Mouse (Mus musculus) liver, embryonic 11.5 days (tissue): ENCODE data around the gene U2af1. TPM values are rescaled to one million over a fixed set of nuclear protein-coding genes. Genes with fewer than 3 reads are reported as not detected.

Experiments used
- ATAC-seq: fragments of 200-750 bp; cut with Nextera tagmentation; replicated peaks from 2 replicates; pipeline ENCODE4 v1.8.0; 2017; ENCODE audit warnings: moderate number of reproducible peaks, mild to moderate bottlenecking, moderate TSS enrichment, moderate library complexity; ENCODE audit not compliant: low FRiP score
- DNase-seq: peaks from one replicate; pipeline ENCODE4 v3.0.0-alpha.2; 2017; ENCODE audit warnings: low spot score
- H3K27ac ChIP-seq: fragments of 300-500 bp; sonication (generic); 2 replicates; pipeline ENCODE4 v1.5.1; 2014; ENCODE audit warnings: mild to moderate bottlenecking, low read depth, low read length, control low read depth
- H3K27me3 ChIP-seq: fragments of 300-500 bp; sonication (generic); replicated peaks from 2 replicates; pipeline ENCODE4 v1.6.1; 2014; ENCODE audit warnings: low read length, mixed read lengths; ENCODE audit not compliant: control insufficient read depth, insufficient read depth
- H3K36me3 ChIP-seq: fragments of 300-500 bp; sonication (generic); 2 replicates; pipeline ENCODE4 v1.6.1; 2014; ENCODE audit warnings: mild to moderate bottlenecking, low read length, moderate library complexity, mixed read lengths; ENCODE audit not compliant: control insufficient read depth, insufficient read depth
- H3K4me1 ChIP-seq: fragments of 300-500 bp; sonication (generic); replicated peaks from 2 replicates; pipeline ENCODE4 v1.6.1; 2014; ENCODE audit warnings: low read length, mixed read lengths; ENCODE audit not compliant: control insufficient read depth, insufficient read depth
- H3K4me2 ChIP-seq: fragments of 300-500 bp; sonication (generic); 2 replicates; pipeline ENCODE4 v1.6.1; 2014; ENCODE audit warnings: mild to moderate bottlenecking, control low read depth, moderate library complexity
- H3K4me3 ChIP-seq: fragments of 300-500 bp; sonication (generic); 2 replicates; pipeline ENCODE4 v1.5.1; 2014; ENCODE audit warnings: low read depth, low read length, control low read depth
- H3K9ac ChIP-seq: fragments of 300-500 bp; sonication (generic); 2 replicates; pipeline ENCODE4 v1.6.1; 2014; ENCODE audit warnings: low read depth, low read length, control low read depth
- H3K9me3 ChIP-seq: fragments of 300-500 bp; sonication (generic); 2 replicates; pipeline ENCODE4 v1.6.1; 2016; ENCODE audit warnings: low read length, inconsistent platforms, mixed read lengths; ENCODE audit not compliant: control insufficient read depth
- WGBS: fragments of 180-500 bp; shearing (Covaris S2); extraction: QIAGEN DNeasy Blood & Tissue Kit; methylation state at CpG from one replicate; pipeline ENCODE4 v1.1.7; 2014; 5-methylcytosine and 5-hydroxymethylcytosine counted together
- polyA plus RNA-seq: library from polyadenylated mRNA; unstranded; fragments of >200 nt; fragmentation: Nextera tagmentation; extraction: Ambion mirVana; gene quantifications from 2 replicates; pipeline ENCODE4 v1.2.1, GENCODE M21; 2014

The U2af1 gene
- polyA plus RNA-seq, 1 experiment from 2014 or later, result 210 TPM

- Histone ChIP-seq H3K4me2 (no peak overlapping the region), H3K27ac (no peak overlapping the region), H3K4me3 (no peak overlapping the region), H3K36me3 (no peaks in the 10 kb centered on the region), H3K9ac (no peak overlapping the region), H3K4me1 (no peaks in the 10 kb centered on the region), H3K27me3 (no peaks in the 10 kb centered on the region), H3K9me3 (no peaks in the 10 kb centered on the region)
- no peak for ATAC-seq
- DNase-seq, result no peak
- WGBS, result 76% methylated on average over 8 of the region's 8 CpGs
Measured at GRCm38 (mm10) chr17:31671698-31672097, 13.0 kb upstream of the U2af1 start.

GRCm38 (mm10) chr17:31670163-31670562 lies 11.5 kb upstream of the U2af1 start:
- Histone ChIP-seq H3K27me3 (no peaks in the 10 kb centered on the region), H3K9ac (no peak overlapping the region), H3K4me1 (no peaks in the 10 kb centered on the region), H3K9me3 (no peaks in the 10 kb centered on the region), H3K4me3 (no peak overlapping the region), H3K4me2 (no peak overlapping the region), H3K36me3 (no peaks in the 10 kb centered on the region), H3K27ac (no peak overlapping the region)
- DNase-seq (no peak), ATAC-seq (no peak)
- 54% methylated on average over 11 of the region's 11 CpGs for WGBS

- H3K4me1 ChIP-seq, result no peaks in the 10 kb centered on the region
- WGBS, result 79% methylated on average over 8 of the region's 9 CpGs
- H3K4me3 ChIP-seq, result no peak overlapping the region
- H3K27ac ChIP-seq, result no peak overlapping the region
- H3K36me3 ChIP-seq, result no peaks in the 10 kb centered on the region
- DNase-seq (no peak), ATAC-seq (no peak)
- no peak overlapping the region for H3K9ac ChIP-seq
- H3K27me3 ChIP-seq, result no peaks in the 10 kb centered on the region
- H3K4me2 ChIP-seq, result no peak overlapping the region
- no peaks in the 10 kb centered on the region for H3K9me3 ChIP-seq
Measured at GRCm38 (mm10) chr17:31668306-31668705, 9.6 kb upstream of the U2af1 start.

DNA sequence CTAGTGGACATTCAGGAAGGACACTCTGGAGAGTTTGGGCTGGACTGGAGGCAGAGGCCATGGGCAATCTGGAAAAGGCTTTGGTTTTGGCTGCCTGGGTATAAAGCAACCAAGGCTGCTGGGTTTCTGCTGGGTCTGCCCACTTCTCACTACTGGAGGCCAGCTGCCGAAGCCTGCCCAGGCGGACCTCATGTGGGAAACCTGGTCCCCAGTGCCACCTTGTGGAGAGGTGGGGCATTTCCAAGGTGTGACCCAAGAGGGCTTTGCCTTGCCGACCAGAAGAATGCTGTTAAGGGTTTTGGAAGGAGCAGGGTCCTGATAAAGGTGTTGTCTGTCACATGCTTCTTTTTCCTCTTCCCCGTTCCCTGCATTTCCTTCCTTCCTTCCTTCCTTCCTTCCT lies 6.1 kb upstream of the U2af1 start:
- peak; percentile 70 for DNase-seq
- Histone ChIP-seq H3K27ac (no peak overlapping the region), H3K4me2 (no peak overlapping the region), H3K9ac (no peak overlapping the region), H3K4me1 (no peaks in the 10 kb centered on the region), H3K9me3 (no peaks in the 10 kb centered on the region), H3K27me3 (no peaks in the 10 kb centered on the region), H3K36me3 (no peaks in the 10 kb centered on the region), H3K4me3 (no peak overlapping the region)
- WGBS, result 4% methylated on average over 4 of the region's 4 CpGs
- ATAC-seq, result peak; percentile 71

DNA sequence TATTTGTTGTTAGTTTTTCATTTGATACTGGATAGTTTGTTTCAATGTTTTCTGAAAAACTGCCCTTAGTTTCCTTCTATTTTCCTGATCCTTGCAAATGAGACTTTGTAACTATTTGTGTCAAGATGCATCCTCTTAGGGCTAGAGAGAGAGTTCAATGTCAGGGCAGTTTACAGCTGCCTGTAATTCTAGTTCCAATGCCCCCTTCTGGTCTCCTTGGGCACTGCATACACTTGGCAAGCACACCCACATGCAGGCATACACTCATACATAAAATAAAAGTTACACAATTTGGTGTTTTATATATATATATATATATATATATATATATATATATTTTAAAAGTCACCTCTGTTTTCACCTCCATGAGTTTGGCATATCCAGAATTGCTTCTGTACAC lies 4.2 kb upstream of the U2af1 start:
- H3K9me3 ChIP-seq, result no peaks in the 10 kb centered on the region
- DNase-seq (no peak), ATAC-seq (no peak)
- peaks cover 5% of the 10 kb centered on the region; the same call in 1 of the 2 replicates for H3K4me1 ChIP-seq
- H3K36me3 ChIP-seq, result no peaks in the 10 kb centered on the region
- H3K27ac ChIP-seq, result no peak overlapping the region
- no peak overlapping the region for H3K4me3 ChIP-seq
- no peaks in the 10 kb centered on the region for H3K27me3 ChIP-seq
- H3K9ac ChIP-seq, result no peak overlapping the region
- H3K4me2 ChIP-seq, result no peak overlapping the region

DNA sequence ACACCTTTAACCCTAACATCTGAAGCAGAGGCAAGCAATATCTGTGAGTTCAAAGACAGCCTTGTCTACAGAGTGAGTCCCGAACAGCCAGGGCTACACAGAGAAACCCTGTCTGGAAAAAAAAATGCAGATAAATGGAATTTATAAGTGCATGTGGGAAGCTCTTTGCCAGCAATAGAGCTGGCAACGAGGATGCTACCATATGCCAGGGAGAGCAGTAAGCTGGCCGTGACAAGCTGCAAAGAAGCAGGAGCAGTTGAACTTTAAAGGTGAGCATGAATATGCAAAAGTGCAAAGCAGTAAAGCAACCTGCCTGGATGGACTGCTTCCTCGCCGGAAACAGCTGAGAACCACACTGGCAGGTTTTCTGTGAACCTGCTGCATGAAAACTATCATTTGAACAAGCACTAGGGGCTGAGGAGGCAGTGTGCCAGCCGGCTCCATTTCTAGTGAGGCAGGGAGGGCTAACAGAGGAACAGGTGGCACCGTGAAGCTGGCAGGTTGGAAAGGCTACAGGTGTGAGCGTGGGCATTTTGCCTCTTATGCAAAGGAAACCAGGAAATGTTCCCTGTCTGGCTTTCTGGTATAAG lies 2.1 kb upstream of the U2af1 start:
- Histone ChIP-seq H3K27ac (no peak overlapping the region; the same call in 1 of the 2 replicates), H3K27me3 (no peaks in the 10 kb centered on the region), H3K4me1 (peaks cover 10% of the 10 kb centered on the region; the same call in 1 of the 2 replicates), H3K9me3 (no peaks in the 10 kb centered on the region), H3K36me3 (peaks cover 5% of the 10 kb centered on the region), H3K4me3 (no peak overlapping the region), H3K4me2 (no peak overlapping the region), H3K9ac (no peak overlapping the region)
- DNase-seq, result no peak
- whole genome bisulfite sequencing, result 75% methylated on average over 8 of the region's 8 CpGs
- no peak for ATAC-seq

DNA sequence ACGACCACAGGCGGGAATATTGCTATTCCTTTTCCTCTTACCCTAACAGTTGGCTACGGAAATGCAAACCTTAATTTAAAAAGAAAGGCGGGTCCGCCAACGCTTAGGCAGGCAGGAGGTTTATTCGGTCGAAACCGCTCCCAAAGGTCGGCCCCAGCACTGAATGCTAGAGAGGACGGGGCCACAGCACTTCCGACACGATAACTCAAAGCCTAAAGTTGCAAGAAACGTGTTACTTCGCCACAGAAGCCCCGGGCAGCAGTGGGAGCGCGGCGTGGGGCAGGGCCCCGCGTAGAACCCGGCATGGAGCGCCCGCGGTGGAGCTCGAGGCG lies 590 bp downstream of the U2af1 start:
- peak overlapping the region; percentile 98 for H3K9ac ChIP-seq
- WGBS, result under 1% methylated on average over 27 of the region's 27 CpGs
- H3K36me3 ChIP-seq, result peaks cover 27% of the 10 kb centered on the region
- H3K4me3 ChIP-seq, result peak overlapping the region; percentile 98
- H3K27ac ChIP-seq, result peak overlapping the region; percentile 91
- peak overlapping the region; percentile 90 for H3K4me2 ChIP-seq
- H3K4me1 ChIP-seq, result peaks cover 15% of the 10 kb centered on the region
- ATAC-seq (no peak), DNase-seq (no peak)
- no peaks in the 10 kb centered on the region for H3K27me3 ChIP-seq
- no peaks in the 10 kb centered on the region for H3K9me3 ChIP-seq

DNA sequence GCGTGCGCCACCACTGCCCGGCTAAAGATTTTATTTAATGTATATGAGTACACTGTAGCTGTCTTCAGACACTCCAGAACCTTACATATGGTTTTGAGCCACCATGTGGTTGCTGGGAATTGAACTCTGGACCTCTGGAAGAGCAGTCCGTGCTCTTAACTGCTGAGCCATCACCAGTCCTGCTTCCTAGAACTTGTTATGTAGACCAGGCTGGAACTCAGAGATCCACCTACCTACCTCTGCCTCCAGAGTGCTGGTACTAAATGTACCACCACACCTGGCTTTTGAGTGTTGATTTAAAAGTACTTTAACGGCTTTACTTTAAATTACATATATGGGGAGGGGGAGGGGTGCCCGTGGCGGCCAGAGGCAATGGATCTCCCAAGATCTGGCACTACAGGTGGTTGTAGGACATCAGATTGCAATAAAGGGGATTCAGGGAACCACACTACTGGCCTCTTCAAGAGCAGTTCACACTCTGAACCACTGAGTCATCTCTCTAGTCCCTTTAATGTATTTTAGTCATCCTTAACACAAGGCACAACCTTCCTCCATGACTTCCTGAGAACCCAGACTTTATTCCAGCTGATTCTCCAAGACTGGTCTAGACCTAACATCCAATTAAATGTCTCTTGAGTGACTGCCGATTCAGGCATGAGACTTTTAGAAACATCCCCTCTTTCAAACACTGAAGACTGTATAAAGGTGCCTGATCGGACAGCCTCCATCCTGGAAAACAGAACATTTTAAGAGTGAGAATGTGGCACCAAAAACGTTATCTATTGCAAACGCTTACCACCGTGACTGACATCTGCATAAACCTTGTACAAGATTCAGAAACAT lies 1.3 kb downstream of the U2af1 start:
- peak overlapping the region; percentile 98 for H3K9ac ChIP-seq
- no peak for DNase-seq
- H3K36me3 ChIP-seq, result peaks cover 34% of the 10 kb centered on the region
- 50% methylated on average over 12 of the region's 12 CpGs for WGBS
- H3K9me3 ChIP-seq, result no peaks in the 10 kb centered on the region
- peak overlapping the region; percentile 98 for H3K4me3 ChIP-seq
- peaks cover 15% of the 10 kb centered on the region for H3K4me1 ChIP-seq
- H3K4me2 ChIP-seq, result peak overlapping the region; percentile 90
- ATAC-seq, result no peak
- H3K27me3 ChIP-seq, result no peaks in the 10 kb centered on the region
- peak overlapping the region; percentile 91; the same call in 1 of the 2 replicates for H3K27ac ChIP-seq

GRCm38 (mm10) chr17:31656682-31657081 lies 2.0 kb downstream of the U2af1 start:
- Histone ChIP-seq H3K4me2 (peak overlapping the region; percentile 90), H3K4me1 (peaks cover 15% of the 10 kb centered on the region), H3K36me3 (peaks cover 40% of the 10 kb centered on the region), H3K27me3 (no peaks in the 10 kb centered on the region), H3K9ac (no peak overlapping the region), H3K4me3 (peak overlapping the region; percentile 98; the same call in 1 of the 2 replicates), H3K27ac (no peak overlapping the region), H3K9me3 (no peaks in the 10 kb centered on the region)
- no peak for DNase-seq
- 91% methylated on average over 5 of the region's 5 CpGs for WGBS
- ATAC-seq, result no peak
